Mouse (Mus musculus) stomach, embryonic 15.5 days (tissue): ENCODE results near the gene Pik3r5. TPM values are rescaled to one million over a fixed set of nuclear protein-coding genes. Genes with fewer than 3 reads are reported as not detected.
A peak's percentile ranks its signal among the peaks of the same experiment; 100 is the strongest.

ENCODE experiments used
- ATAC-seq: fragments of 200-750 bp; cut with Nextera tagmentation; 2 replicates; pipeline ENCODE4 v1.8.0; 2017; ENCODE audit warnings: low read depth, moderate number of reproducible peaks, moderate TSS enrichment; ENCODE audit not compliant: insufficient read depth, low FRiP score
- H3K27ac ChIP-seq: fragments of 300-500 bp; sonication (generic); 2 replicates; pipeline ENCODE4 v1.5.1; 2015; ENCODE audit warnings: mild to moderate bottlenecking, inconsistent platforms
- H3K27me3 ChIP-seq: fragments of 300-500 bp; sonication (generic); replicated peaks from 2 replicates; pipeline ENCODE4 v1.6.1; 2015; ENCODE audit warnings: inconsistent platforms
- H3K36me3 ChIP-seq: fragments of 300-500 bp; sonication (generic); 2 replicates; pipeline ENCODE4 v1.6.1; 2015; ENCODE audit warnings: inconsistent platforms
- H3K4me1 ChIP-seq: fragments of 300-500 bp; sonication (generic); 2 replicates; pipeline ENCODE4 v1.6.1; 2015; ENCODE audit warnings: inconsistent platforms
- H3K4me2 ChIP-seq: fragments of 300-500 bp; sonication (generic); 2 replicates; pipeline ENCODE4 v1.6.1; 2015; ENCODE audit warnings: mild to moderate bottlenecking, inconsistent platforms
- H3K4me3 ChIP-seq: fragments of 300-500 bp; sonication (generic); replicated peaks from 2 replicates; pipeline ENCODE4 v1.5.1; 2015; ENCODE audit warnings: inconsistent platforms
- H3K9ac ChIP-seq: fragments of 300-500 bp; sonication (generic); 2 replicates; pipeline ENCODE4 v1.6.1; 2015; ENCODE audit warnings: inconsistent platforms
- H3K9me3 ChIP-seq: fragments of 300-500 bp; sonication (generic); 2 replicates; pipeline ENCODE4 v1.6.1; 2016; ENCODE audit warnings: inconsistent platforms
- WGBS: fragments of 180-500 bp; shearing (Covaris S2); methylation state at CpG from one replicate; pipeline ENCODE4 v1.1.7; 2015; 5-methylcytosine and 5-hydroxymethylcytosine counted together
- polyA plus RNA-seq: library from polyadenylated mRNA; unstranded; fragments of >200 nt; fragmentation: Nextera tagmentation; extraction: Ambion mirVana; gene quantifications from 2 replicates; pipeline ENCODE4 v1.2.1, GENCODE M21; 2015

Pik3r5 gene
- polyA plus RNA-seq, 1 experiment from 2014 or later, result 0.54 TPM

DNA sequence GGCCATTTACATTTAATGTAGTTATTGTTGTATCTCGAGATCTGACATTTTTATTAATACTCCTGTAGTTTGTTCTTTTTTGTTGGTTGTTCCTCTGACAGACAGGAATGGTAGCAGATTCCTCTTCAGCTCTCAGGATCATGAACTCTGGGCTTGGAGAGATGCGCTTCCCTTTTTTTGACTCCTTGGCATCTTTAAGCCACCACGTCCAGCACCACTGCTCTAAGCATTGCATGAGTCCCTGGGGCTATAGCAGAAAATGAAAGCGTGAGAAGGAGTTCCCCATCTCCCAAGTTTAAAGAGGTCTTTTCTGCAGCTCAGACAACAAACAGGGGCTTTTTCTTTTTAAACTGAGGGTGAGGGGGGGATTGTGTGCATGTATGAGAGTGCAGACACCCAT lies 87.4 kb downstream of the Pik3r5 start:
- H3K27ac ChIP-seq, result no peak overlapping the region
- H3K9me3 ChIP-seq, result no peaks in the 10 kb centered on the region
- no peaks in the 10 kb centered on the region for H3K27me3 ChIP-seq
- no peaks in the 10 kb centered on the region for H3K36me3 ChIP-seq
- no peak overlapping the region for H3K4me2 ChIP-seq
- no peak overlapping the region for H3K9ac ChIP-seq
- no peak overlapping the region for H3K4me3 ChIP-seq
- WGBS, result 89% methylated on average over 4 of the region's 4 CpGs
- no peaks in the 10 kb centered on the region for H3K4me1 ChIP-seq
- no peak for ATAC-seq

DNA sequence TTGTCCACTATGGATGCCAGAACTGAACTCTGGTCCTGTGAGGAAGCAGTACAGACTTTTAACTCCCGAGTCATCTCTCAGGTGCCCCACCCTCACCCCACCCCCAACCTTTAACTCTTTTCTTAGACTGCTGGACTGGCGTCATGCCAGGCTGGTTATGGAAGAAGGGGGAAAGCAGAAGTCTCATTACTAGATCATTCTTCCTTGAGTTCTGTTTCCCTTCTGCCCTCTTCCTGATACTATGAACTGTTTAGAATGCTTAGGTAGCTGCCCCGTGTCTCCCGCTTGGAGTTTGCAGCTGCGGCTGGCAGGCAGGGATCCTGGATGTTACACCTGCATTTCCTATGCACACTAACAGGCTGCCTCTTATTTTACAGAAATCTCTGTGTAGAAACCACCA lies 87.9 kb downstream of the Pik3r5 start:
- Histone ChIP-seq H3K9ac (no peak overlapping the region), H3K4me1 (no peaks in the 10 kb centered on the region), H3K27ac (no peak overlapping the region), H3K4me2 (no peak overlapping the region), H3K9me3 (no peaks in the 10 kb centered on the region), H3K27me3 (no peaks in the 10 kb centered on the region), H3K36me3 (no peaks in the 10 kb centered on the region), H3K4me3 (no peak overlapping the region)
- ATAC-seq, result no peak
- 80% methylated on average over 5 of the region's 5 CpGs for WGBS

DNA sequence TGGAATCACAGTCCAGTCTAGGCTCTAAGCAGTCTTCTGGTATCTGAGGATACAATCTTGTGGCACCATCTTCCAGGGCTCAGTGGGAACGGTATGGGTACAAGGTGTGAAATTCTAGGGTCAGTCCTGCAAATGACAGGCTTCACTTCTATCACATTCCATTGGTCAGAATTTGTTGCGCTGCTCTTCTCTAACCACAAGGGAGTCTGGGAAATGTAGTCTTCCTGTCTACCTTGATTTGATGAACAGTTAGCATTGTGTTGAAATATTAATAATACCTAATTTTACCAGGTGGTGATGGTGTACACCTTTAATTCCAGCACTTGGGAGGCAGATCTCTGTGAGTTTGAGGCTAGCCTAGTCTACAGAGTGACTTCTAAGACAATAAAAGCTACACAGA lies 88.5 kb downstream of the Pik3r5 start:
- WGBS, result 71% methylated on average over 2 of the region's 2 CpGs
- Histone ChIP-seq H3K9ac (no peak overlapping the region), H3K4me3 (no peak overlapping the region), H3K4me1 (no peaks in the 10 kb centered on the region), H3K36me3 (no peaks in the 10 kb centered on the region), H3K27me3 (no peaks in the 10 kb centered on the region), H3K4me2 (no peak overlapping the region), H3K27ac (no peak overlapping the region), H3K9me3 (no peaks in the 10 kb centered on the region)
- no peak for ATAC-seq

DNA sequence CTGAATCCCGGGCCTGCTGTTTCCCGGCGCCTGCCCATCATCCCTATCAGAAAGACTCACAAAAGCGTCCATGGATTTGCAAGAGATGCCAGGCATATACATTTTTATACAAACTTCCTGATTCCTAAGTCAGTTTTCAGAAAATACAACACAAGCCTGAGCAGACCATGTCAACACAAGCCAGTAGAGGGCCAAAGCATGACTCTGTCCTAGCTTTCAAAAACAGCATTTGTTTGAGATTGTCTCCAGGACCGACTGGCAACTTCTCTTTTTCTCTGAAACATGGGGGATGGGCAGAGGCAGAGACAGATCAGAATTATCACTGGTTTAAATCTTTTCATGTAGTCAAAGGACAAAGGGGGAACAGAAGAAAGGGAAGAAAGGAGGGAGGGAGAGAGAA lies 89.4 kb downstream of the Pik3r5 start:
- no peak overlapping the region for H3K4me2 ChIP-seq
- H3K4me1 ChIP-seq, result no peaks in the 10 kb centered on the region
- no peak overlapping the region for H3K9ac ChIP-seq
- H3K27me3 ChIP-seq, result no peaks in the 10 kb centered on the region
- WGBS, result 76% methylated on average over 5 of the region's 5 CpGs
- no peak overlapping the region for H3K4me3 ChIP-seq
- H3K36me3 ChIP-seq, result no peaks in the 10 kb centered on the region
- H3K27ac ChIP-seq, result no peak overlapping the region
- H3K9me3 ChIP-seq, result no peaks in the 10 kb centered on the region
- no peak for ATAC-seq

DNA sequence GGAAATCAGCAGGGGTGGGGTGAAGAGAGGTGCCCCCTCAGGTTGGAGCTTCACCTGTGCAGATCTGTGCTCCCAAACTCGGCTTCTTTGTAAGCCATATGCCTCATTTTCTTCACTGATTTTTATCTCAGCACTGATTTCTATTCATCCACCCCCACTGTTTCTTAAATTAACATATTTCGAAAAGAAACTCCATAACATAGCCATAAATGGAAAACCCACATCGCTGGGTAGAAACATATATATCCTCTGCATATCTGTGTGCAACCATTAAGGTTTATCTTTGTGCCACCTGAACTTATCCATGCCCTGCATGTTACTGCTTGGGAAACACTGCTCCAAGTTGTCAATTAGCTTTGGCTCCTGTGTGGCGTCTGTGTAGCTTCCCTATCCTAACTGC lies 94.5 kb downstream of the Pik3r5 start:
- H3K4me3 ChIP-seq, result no peak overlapping the region
- H3K27ac ChIP-seq, result no peak overlapping the region
- no peak overlapping the region for H3K9ac ChIP-seq
- 66% methylated on average over 4 of the region's 4 CpGs for WGBS
- H3K36me3 ChIP-seq, result no peaks in the 10 kb centered on the region
- no peak for ATAC-seq
- no peaks in the 10 kb centered on the region for H3K9me3 ChIP-seq
- peaks cover 4% of the 10 kb centered on the region; the same call in 1 of the 2 replicates for H3K4me1 ChIP-seq
- H3K4me2 ChIP-seq, result no peak overlapping the region
- peaks cover 4% of the 10 kb centered on the region; the same call in 1 of the 2 replicates for H3K27me3 ChIP-seq

DNA sequence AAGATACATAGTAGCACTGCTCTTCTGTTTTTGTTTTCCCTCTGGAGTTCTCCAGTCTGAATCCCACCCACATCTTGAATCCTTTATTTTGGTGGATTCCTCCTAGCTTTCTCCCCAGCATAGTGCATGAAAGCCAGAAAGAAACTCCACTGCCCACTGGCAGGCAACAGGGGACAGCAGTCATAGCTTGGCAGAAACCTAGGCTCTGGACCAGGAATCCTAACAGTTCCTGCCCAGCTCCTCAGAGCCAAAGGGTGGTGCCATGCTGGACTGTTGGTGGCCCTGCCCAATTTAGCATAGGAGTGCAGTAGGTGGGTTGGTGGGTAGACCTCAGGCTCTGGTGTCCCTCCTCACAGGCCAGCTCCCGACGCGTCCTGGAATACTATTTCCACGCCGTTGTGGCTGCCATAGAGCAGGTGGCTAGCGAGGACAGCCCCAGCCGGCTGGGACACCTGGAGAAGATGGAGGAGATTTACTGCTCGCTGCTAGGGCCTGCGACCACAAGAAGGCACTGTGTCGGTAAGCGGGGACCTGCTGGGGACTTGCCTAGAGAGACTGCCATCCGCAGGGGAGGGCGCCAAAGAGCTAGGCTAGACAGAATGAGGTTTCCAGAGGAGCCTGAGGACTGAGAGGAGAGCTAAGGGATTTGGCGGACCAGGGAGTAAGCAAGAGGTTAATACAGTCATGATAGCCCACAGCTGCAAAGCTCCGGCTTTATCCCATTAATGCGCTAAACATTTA lies 99.3 kb downstream of the Pik3r5 start:
- Histone ChIP-seq H3K4me2 (no peak overlapping the region), H3K4me3 (no peak overlapping the region), H3K9ac (no peak overlapping the region), H3K36me3 (no peaks in the 10 kb centered on the region), H3K27me3 (peaks cover 6% of the 10 kb centered on the region; the same call in 1 of the 2 replicates), H3K9me3 (no peaks in the 10 kb centered on the region), H3K27ac (no peak overlapping the region), H3K4me1 (peaks cover 12% of the 10 kb centered on the region; the same call in 1 of the 2 replicates)
- ATAC-seq, result peak; percentile 50; the same call in 1 of the 2 replicates
- 25% methylated on average over 16 of the region's 16 CpGs for WGBS

DNA sequence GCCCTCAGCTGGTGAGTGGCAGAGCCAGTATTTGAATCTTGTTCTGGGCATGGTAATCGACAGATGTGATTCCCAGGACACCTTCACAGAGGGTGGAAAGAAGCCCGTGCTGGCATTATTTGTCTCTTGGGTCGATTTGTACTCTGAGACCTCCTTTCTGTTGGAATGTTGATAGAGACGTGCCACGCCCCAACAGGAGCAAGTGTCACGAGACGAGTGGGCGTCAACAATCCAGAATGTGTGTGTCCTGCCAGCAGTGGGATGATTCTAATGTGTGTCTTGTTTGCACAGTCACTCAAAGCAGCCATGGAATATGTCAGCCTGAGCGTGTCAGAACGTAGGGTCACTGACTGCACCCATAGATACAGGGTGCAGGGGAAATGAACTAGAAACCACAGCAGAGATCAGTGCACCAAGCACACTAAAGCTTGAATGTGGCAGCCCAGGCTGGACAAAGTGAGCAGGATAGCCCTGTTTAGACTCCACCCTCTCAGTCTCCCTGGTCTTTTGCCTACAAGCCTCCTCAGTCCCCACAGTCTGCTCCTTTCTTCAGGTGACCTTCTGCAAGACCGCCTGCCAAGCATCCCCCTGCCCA lies 100.1 kb downstream of the Pik3r5 start:
- WGBS, result 59% methylated on average over 11 of the region's 11 CpGs

DNA sequence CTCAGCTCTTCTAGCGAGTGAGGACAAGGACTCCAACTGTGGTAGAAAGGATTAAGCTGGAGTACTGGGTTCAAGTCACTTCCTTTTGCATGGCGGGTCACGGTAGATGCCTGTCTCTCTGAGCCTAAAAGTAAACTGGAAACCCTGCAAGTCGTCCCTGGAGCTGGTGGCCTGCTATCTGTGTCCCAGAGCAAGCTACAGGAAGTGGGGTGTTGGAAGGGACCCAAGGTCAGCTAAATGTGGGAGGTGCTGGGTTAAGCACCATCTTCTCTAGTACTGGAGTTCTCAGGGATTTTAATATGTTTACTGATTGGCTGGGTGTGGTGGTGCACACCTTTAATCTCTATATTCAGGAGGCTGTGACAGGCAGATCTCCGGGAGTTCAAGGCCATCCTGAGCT lies 100.9 kb downstream of the Pik3r5 start:
- ATAC-seq, result no peak
- no peaks in the 10 kb centered on the region for H3K36me3 ChIP-seq
- WGBS, result 66% methylated on average over 5 of the region's 5 CpGs
- H3K4me1 ChIP-seq, result peaks cover 12% of the 10 kb centered on the region; the same call in 1 of the 2 replicates
- no peaks in the 10 kb centered on the region for H3K9me3 ChIP-seq
- H3K9ac ChIP-seq, result no peak overlapping the region
- no peak overlapping the region for H3K27ac ChIP-seq
- H3K4me3 ChIP-seq, result no peak overlapping the region
- H3K4me2 ChIP-seq, result no peak overlapping the region
- peaks cover 6% of the 10 kb centered on the region; the same call in 1 of the 2 replicates for H3K27me3 ChIP-seq

More for the DNA sequence above, 100.1 kb downstream of the Pik3r5 start:
- Histone ChIP-seq H3K36me3 (no peaks in the 10 kb centered on the region), H3K27ac (no peak overlapping the region), H3K4me1 (peaks cover 12% of the 10 kb centered on the region; the same call in 1 of the 2 replicates), H3K9me3 (no peaks in the 10 kb centered on the region), H3K4me2 (no peak overlapping the region), H3K9ac (no peak overlapping the region), H3K27me3 (peaks cover 6% of the 10 kb centered on the region; the same call in 1 of the 2 replicates), H3K4me3 (no peak overlapping the region)
- no peak for ATAC-seq

DNA sequence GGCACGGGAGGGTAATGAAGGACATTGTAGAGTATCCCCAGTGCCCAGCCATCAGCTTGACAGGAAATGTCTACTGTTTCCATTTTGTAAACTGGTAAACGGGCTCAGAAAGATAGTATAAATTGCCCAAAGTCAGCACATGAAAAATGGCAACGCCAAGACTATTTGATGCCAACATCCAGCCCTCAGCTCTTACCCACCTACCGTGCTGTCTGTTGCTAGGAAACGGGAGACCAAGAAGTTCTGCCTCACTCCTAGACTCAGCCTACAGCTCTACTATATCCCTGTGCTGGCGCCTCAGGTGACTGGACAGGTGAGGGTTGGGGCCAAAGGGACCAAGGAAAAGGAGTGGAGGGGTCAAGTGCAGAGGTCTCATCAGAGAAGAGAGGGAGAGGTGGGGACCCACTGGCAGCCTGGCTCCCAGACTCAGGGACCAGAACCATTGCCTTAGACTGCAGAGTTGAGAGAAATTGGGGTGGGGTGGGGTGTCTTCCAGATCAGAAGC lies 102.1 kb downstream of the Pik3r5 start:
- Histone ChIP-seq H3K4me1 (peaks cover 12% of the 10 kb centered on the region; the same call in 1 of the 2 replicates), H3K4me2 (no peak overlapping the region), H3K36me3 (no peaks in the 10 kb centered on the region), H3K27me3 (peaks cover 6% of the 10 kb centered on the region; the same call in 1 of the 2 replicates), H3K9ac (no peak overlapping the region), H3K9me3 (no peaks in the 10 kb centered on the region), H3K27ac (no peak overlapping the region), H3K4me3 (no peak overlapping the region)
- 81% methylated on average over 6 of the region's 6 CpGs for WGBS
- ATAC-seq, result no peak

DNA sequence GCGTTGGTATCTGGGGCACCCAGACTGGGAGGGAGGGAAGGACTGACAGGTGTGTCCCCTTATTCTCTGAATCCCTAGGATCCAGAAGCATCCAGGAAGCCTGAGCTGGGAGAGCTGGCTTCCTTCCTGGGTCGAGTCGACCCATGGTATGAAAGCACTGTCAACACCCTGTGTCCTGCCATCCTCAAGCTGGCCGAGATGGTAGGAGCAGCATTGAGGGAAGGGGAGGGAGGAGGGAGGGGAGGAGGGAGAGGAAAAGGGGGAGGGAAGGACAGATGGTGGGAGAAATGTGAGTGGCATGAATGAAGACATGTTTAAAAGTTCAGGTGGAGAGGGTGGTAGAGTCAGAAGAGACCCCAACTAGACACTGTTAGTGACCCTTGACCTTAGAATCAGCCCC lies 104.1 kb downstream of the Pik3r5 start:
- Histone ChIP-seq H3K4me3 (no peak overlapping the region), H3K4me1 (peaks cover 12% of the 10 kb centered on the region; the same call in 1 of the 2 replicates), H3K4me2 (no peak overlapping the region), H3K9me3 (no peaks in the 10 kb centered on the region), H3K36me3 (no peaks in the 10 kb centered on the region), H3K27ac (no peak overlapping the region), H3K27me3 (peaks cover 6% of the 10 kb centered on the region; the same call in 1 of the 2 replicates), H3K9ac (no peak overlapping the region)
- ATAC-seq, result 0 out of 2 replicates have a peak, but pooled peaks have one; percentile 7
- 67% methylated on average over 4 of the region's 4 CpGs for WGBS

DNA sequence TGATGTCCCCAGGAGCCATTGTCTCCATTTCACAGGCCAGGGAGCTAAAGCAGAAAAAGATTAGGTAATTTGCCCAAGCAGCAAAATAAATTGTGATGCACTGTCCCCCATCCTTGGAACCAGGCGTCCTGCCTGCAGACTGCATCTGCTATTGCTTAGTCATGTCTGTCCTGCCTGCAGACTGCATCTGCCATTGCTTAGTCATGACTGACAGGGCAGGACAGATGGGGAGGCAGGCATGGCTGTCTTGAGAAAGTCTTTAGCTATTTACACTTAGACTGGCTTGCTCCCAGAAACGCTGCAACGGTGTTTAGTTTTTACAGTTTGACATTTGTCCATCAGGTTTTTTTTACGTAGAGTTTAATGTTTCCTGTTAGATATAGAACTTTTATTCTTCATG lies 104.5 kb downstream of the Pik3r5 start:
- WGBS, result 34% methylated on average over 4 of the region's 4 CpGs
- peaks cover 8% of the 10 kb centered on the region; the same call in 1 of the 2 replicates for H3K4me1 ChIP-seq
- H3K9me3 ChIP-seq, result no peaks in the 10 kb centered on the region
- no peak overlapping the region for H3K9ac ChIP-seq
- no peak overlapping the region for H3K4me3 ChIP-seq
- H3K36me3 ChIP-seq, result no peaks in the 10 kb centered on the region
- ATAC-seq, result no peak
- no peak overlapping the region for H3K27ac ChIP-seq
- H3K27me3 ChIP-seq, result 0 out of 2 replicates have a peak, but pooled peaks cover 1% of the 10 kb centered on the region
- no peak overlapping the region for H3K4me2 ChIP-seq

DNA sequence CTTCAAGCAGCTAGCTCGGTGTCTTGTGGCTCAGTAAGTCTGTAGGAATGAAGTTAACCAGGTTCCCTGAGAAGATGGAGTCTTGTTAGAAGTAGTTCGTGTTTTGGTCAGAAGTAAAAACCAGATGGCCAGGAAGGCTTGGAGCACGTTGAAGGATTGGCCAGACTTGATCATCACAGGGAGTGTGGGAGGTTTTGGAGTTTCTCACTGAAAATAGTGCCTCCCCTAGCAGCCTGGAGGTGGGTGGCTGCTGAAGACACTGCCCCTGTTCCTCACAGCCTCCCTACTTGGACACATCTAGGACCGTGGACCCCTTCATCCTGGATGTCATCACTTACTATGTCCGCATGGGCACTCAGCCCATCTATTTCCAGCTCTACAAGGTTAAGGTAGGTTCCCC lies 107.7 kb downstream of the Pik3r5 start:
- Histone ChIP-seq H3K27ac (no peak overlapping the region), H3K9me3 (no peaks in the 10 kb centered on the region), H3K4me3 (no peak overlapping the region), H3K4me1 (peaks cover 3% of the 10 kb centered on the region; the same call in 1 of the 2 replicates), H3K4me2 (no peak overlapping the region), H3K9ac (no peak overlapping the region), H3K36me3 (no peaks in the 10 kb centered on the region), H3K27me3 (no peaks in the 10 kb centered on the region)
- ATAC-seq, result no peak
- WGBS, result 56% methylated on average over 5 of the region's 5 CpGs
